Mouse (Mus musculus): ENCODE data around the gene Hist1h4j.
"Not testable (repeated sequence)": the region's sequence is repeated elsewhere in the genome, so short reads cannot be mapped to it uniquely, and the experiment has no call there.

- TF ChIP-seq CTCF (IDR thresholded peaks at IDR 0.05; ENCODE audit: borderline replicate concordance, control insufficient read depth, extremely low read depth, insufficient read depth, low read length, poor library complexity): not testable (repeated sequence)
- peak; percentile 54; the same call in 1 of the 2 replicates for TF ChIP-seq POLR2A (IDR thresholded peaks at IDR 0.05; ENCODE audit: control insufficient read depth, extremely low read depth, insufficient read depth, low read length, poor library complexity)
These were observed 13.0 kb upstream of the Hist1h4j start, which contains the start of gene Hist1h2bm for GRCm38 (mm10) chr13:21721757-21722372.

All from thymus, adult 2 months (tissue).